Mouse (Mus musculus) MEL (cell line): ENCODE data around the gene Thrsp. TPM values are rescaled to one million over a fixed set of nuclear protein-coding genes. Genes with fewer than 3 reads are reported as not detected.

Experiments used
- DNase-seq: peaks from one replicate; pipeline ENCODE4 v3.0.0; 2011; ENCODE audit warnings: low read depth, low spot score
- H3K27ac ChIP-seq: 2 replicates; pipeline ENCODE4 v1.5.1; 2012; ENCODE audit warnings: low read depth, mild to moderate bottlenecking, control low read depth, low read length, moderate library complexity; ENCODE audit not compliant: control insufficient read depth
- H3K27me3 ChIP-seq, 2 experiments: fragments of 150-350 bp in 1 of 2; sonication (generic) in 1 of 2; 2 replicates each; pipeline ENCODE4 v1.6.1; 2012; ENCODE audit warnings: low read length in 2 of 2, mild to moderate bottlenecking in 2 of 2, improper control_type of control experiment in 1 of 2, moderate library complexity in 1 of 2; ENCODE audit not compliant: insufficient read depth in 2 of 2, control insufficient read depth in 1 of 2
- H3K36me3 ChIP-seq, 2 experiments: 2 replicates each; pipeline ENCODE4 v1.6.1; 2012 to 2014; ENCODE audit warnings: low read length in 2 of 2, improper control_type of control experiment in 1 of 2, inconsistent platforms in 1 of 2, mild to moderate bottlenecking in 1 of 2; ENCODE audit not compliant: insufficient read depth in 2 of 2, control insufficient read depth in 1 of 2
- H3K4me1 ChIP-seq, 2 experiments: fragments of 150-350 bp in 1 of 2; sonication (generic) in 1 of 2; 2 replicates each; pipeline ENCODE4 v1.6.1; 2012; ENCODE audit warnings: low read length in 2 of 2, improper control_type of control experiment in 1 of 2, mild to moderate bottlenecking in 1 of 2; ENCODE audit not compliant: insufficient read depth in 2 of 2, control insufficient read depth in 1 of 2
- H3K4me3 ChIP-seq, 2 experiments: fragments of 150-350 bp in 1 of 2; sonication (generic) in 1 of 2; 2 replicates each; pipeline ENCODE4 v1.5.1; 2012; ENCODE audit warnings: low read depth in 2 of 2, low read length in 2 of 2, mild to moderate bottlenecking in 2 of 2, moderate library complexity in 2 of 2, control low read depth in 1 of 2, improper control_type of control experiment in 1 of 2; ENCODE audit not compliant: control insufficient read depth in 1 of 2, insufficient read depth in 1 of 2
- H3K79me2 ChIP-seq: 2 replicates; pipeline ENCODE4 v1.6.1; 2012; ENCODE audit warnings: mild to moderate bottlenecking, low read length, moderate library complexity; ENCODE audit not compliant: control insufficient read depth, poor library complexity, insufficient read depth
- H3K9ac ChIP-seq: 2 replicates; pipeline ENCODE4 v1.6.1; 2012; ENCODE audit warnings: low read depth, mild to moderate bottlenecking, control low read depth, low read length, moderate library complexity; ENCODE audit not compliant: control insufficient read depth, poor library complexity, severe bottlenecking
- H3K9me3 ChIP-seq: fragments of 150-350 bp; sonication (generic); replicated peaks from 2 replicates; pipeline ENCODE4 v1.6.1; 2012; ENCODE audit warnings: mild to moderate bottlenecking, low read length, improper control_type of control experiment, moderate library complexity; ENCODE audit not compliant: insufficient read depth
- CHD2 ChIP-seq: IDR thresholded peaks from 2 replicates; pipeline ENCODE4 v1.6.1; 2011; ENCODE audit warnings: low read length, improper control_type of control experiment
- E2F4 ChIP-seq: IDR thresholded peaks from 2 replicates; pipeline ENCODE4 v1.6.1; 2011; ENCODE audit warnings: low read depth, low read length, improper control_type of control experiment, borderline replicate concordance
- ELF1 ChIP-seq: IDR thresholded peaks from 2 replicates; pipeline ENCODE4 v1.6.1; 2014; ENCODE audit warnings: low read depth, mild to moderate bottlenecking, inconsistent platforms, low read length, improper control_type of control experiment, moderate library complexity
- GABPA ChIP-seq: IDR thresholded peaks from 2 replicates; pipeline ENCODE4 v1.6.1; 2012; ENCODE audit warnings: low read depth, mild to moderate bottlenecking, inconsistent platforms, low read length, improper control_type of control experiment, moderate library complexity
- GATA1 ChIP-seq: IDR thresholded peaks from 2 replicates; pipeline ENCODE4 v1.6.1; 2011; ENCODE audit warnings: low read depth, low read length, improper control_type of control experiment
- HCFC1 ChIP-seq: IDR thresholded peaks from 2 replicates; pipeline ENCODE4 v1.6.1; 2012; ENCODE audit warnings: low read depth, mild to moderate bottlenecking, inconsistent platforms, low read length, improper control_type of control experiment, moderate library complexity
- MAFK ChIP-seq: IDR thresholded peaks from 2 replicates; pipeline ENCODE4 v1.6.1; 2011; ENCODE audit warnings: low read depth, mild to moderate bottlenecking, low read length, improper control_type of control experiment, borderline replicate concordance
- MAX ChIP-seq: IDR thresholded peaks from 2 replicates; pipeline ENCODE4 v1.6.1; 2011; ENCODE audit warnings: low read length, improper control_type of control experiment
- MAZ ChIP-seq: IDR thresholded peaks from 2 replicates; pipeline ENCODE4 v1.6.1; 2012; ENCODE audit warnings: low read depth, mild to moderate bottlenecking, inconsistent platforms, low read length, improper control_type of control experiment
- MYB ChIP-seq: IDR thresholded peaks from 2 replicates; pipeline ENCODE4 v1.6.1; 2011; ENCODE audit warnings: mild to moderate bottlenecking, low read depth, low read length, improper control_type of control experiment
- MYC ChIP-seq: IDR thresholded peaks from 2 replicates; pipeline ENCODE4 v1.6.1; 2011; ENCODE audit warnings: low read depth, mild to moderate bottlenecking, low read length, improper control_type of control experiment, moderate library complexity
- NRF1 ChIP-seq: IDR thresholded peaks from 2 replicates; pipeline ENCODE4 v1.6.1; 2014; ENCODE audit warnings: low read depth, mild to moderate bottlenecking, inconsistent platforms, low read length, improper control_type of control experiment, moderate library complexity; ENCODE audit not compliant: poor library complexity, insufficient read depth, severe bottlenecking
- RAD21 ChIP-seq: IDR thresholded peaks from 2 replicates; pipeline ENCODE4 v1.6.1; 2011; ENCODE audit warnings: mild to moderate bottlenecking, low read depth, low read length, improper control_type of control experiment
- RCOR1 ChIP-seq: IDR thresholded peaks from 2 replicates; pipeline ENCODE4 v1.6.1; 2012; ENCODE audit warnings: low read depth, mild to moderate bottlenecking, inconsistent platforms, low read length, improper control_type of control experiment
- TCF12 ChIP-seq: IDR thresholded peaks from 2 replicates; pipeline ENCODE4 v1.6.1; 2014; ENCODE audit warnings: low read depth, mild to moderate bottlenecking, inconsistent platforms, low read length, improper control_type of control experiment, moderate library complexity
- USF1 ChIP-seq: IDR thresholded peaks from 2 replicates; pipeline ENCODE4 v1.6.1; 2014; ENCODE audit warnings: low read depth, mild to moderate bottlenecking, inconsistent platforms, low read length, improper control_type of control experiment, moderate library complexity
- ZKSCAN1 ChIP-seq: IDR thresholded peaks from 2 replicates; pipeline ENCODE4 v1.6.1; 2012; ENCODE audit warnings: low read depth, mild to moderate bottlenecking, inconsistent platforms, low read length, improper control_type of control experiment, moderate library complexity
- polyA plus RNA-seq, 2 experiments: library from polyadenylated mRNA; stranded (reverse) in 1 of 2; unstranded in 1 of 2; fragments of >175 nt in 1 of 2; fragments of >200 nt in 1 of 2; gene quantifications; 2 replicates each; pipeline versions ENCODE4 v1.2.1 to v1.2.4; 2012; ENCODE audit warnings: low replicate concordance in 2 of 2, low read depth in 1 of 2; ENCODE audit not compliant: insufficient read length in 2 of 2, insufficient read depth in 1 of 2, missing spikeins in 1 of 2
- total RNA-seq: library from RNA; depleted of rRNA; stranded (reverse); fragments of 300-350 nt; gene quantifications from 2 replicates; pipeline ENCODE4 v1.2.3, GENCODE M21; 2012

The Thrsp gene
- total and polyA plus RNA-seq, 3 experiments, result 0.06 TPM; not detected in 2

GRCm38 (mm10) chr7:97420406-97420805, 2.9 kb upstream of the Thrsp start:
- no peak overlapping the region for H3K9ac ChIP-seq
- H3K4me1 ChIP-seq, result no peaks in the 10 kb centered on the region
- H3K79me2 ChIP-seq, result no peaks in the 10 kb centered on the region
- H3K27me3 ChIP-seq, result peaks cover 0 to 2% of the 10 kb centered on the region in 2 experiments; a peak in 1 of 4 replicates
- no peak overlapping the region for H3K4me3 ChIP-seq
- no peak for DNase-seq
- H3K27ac ChIP-seq, result no peak overlapping the region
- TF ChIP-seq E2F4 (no peak), MAZ (no peak), MAFK (no peak), GATA1 (no peak), CHD2 (no peak), ZKSCAN1 (no peak), MYB (no peak), HCFC1 (no peak), RAD21 (no peak), GABPA (no peak), MYC (no peak), RCOR1 (no peak)
- no peaks in the 10 kb centered on the region for H3K9me3 ChIP-seq
- no peaks in the 10 kb centered on the region for H3K36me3 ChIP-seq

GRCm38 (mm10) chr7:97419163-97419562, 1.6 kb upstream of the Thrsp start:
- no peaks in the 10 kb centered on the region for H3K36me3 ChIP-seq
- no peaks in the 10 kb centered on the region for H3K79me2 ChIP-seq
- H3K9ac ChIP-seq, result no peak overlapping the region
- no peak overlapping the region for H3K27ac ChIP-seq
- no peaks in the 10 kb centered on the region for H3K9me3 ChIP-seq
- DNase-seq, result no peak
- TF ChIP-seq USF1 (no peak), ZKSCAN1 (no peak), ELF1 (no peak), NRF1 (no peak), MAX (no peak), MAFK (no peak), CHD2 (no peak), TCF12 (no peak), MAZ (no peak), RCOR1 (no peak)
- no peaks in the 10 kb centered on the region for H3K4me1 ChIP-seq
- H3K4me3 ChIP-seq, result no peak overlapping the region
- H3K27me3 ChIP-seq, result peaks cover 0 to 2% of the 10 kb centered on the region in 2 experiments; a peak in 1 of 4 replicates
